Mouse (Mus musculus) gastrocnemius, postnatal 14 days (tissue): Measurements from ENCODE around the gene Fam171a2. TPM values are rescaled to one million over a fixed set of nuclear protein-coding genes. Genes with fewer than 3 reads are reported as not detected.
"Not testable (repeated sequence)": the region's sequence is repeated elsewhere in the genome, so short reads cannot be mapped to it uniquely, and the experiment has no call there.

Experiments
- DNase-seq: peaks from one replicate; pipeline ENCODE4 v3.0.0; 2021; ENCODE audit warnings: mixed read lengths
- intact Hi-C: fragments of 180-260 bp; cut with DNase I; formaldehyde crosslinking; loops from one replicate; pipeline ENCODE4 v1.15.1; 2025; ENCODE audit warnings: low total_unique reads
- microRNA-seq, 2 experiments: library from miRNA; unstranded; fragments of <30 nt; microRNA quantifications; one replicate each; pipeline ENCODE4 v1.2.0; 2021
- total RNA-seq, 2 experiments: library from RNA; stranded (reverse); gene quantifications; 2 replicates each; pipeline ENCODE4 v1.2.3; 2021

The Fam171a2 gene
- total RNA-seq, 2 experiments from 2014 or later: 6.2 to 7.3 TPM

DNA sequence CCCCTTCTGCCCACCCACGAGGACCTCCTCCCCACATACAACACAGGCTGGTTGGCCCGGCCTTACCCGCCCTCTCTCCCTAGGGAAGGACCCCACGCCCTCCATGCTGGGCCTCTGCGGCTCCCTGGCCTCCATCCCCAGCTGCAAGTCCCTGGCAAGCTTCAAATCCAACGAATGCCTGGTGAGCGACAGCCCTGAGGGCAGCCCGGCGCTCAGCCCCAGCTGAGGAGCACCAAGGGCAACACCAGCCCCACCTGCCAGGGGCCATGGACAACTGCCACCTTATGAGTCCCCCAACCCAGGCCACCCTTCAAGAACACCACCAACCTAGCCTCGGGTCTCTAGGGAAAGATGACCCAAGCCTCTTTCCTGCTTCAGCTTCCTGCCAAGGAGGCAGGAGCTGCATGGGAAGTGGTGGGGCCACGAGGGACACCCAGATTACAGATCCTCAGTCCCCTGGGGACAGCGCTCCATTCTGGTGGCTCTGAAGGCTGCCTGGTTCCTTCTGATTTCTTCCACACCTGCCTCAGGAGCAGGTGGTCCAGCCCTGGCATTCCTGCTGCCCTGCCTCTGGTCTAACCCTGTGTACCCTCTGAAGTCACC is 45.5 kb downstream of the Fam171a2 start:
- no peak for DNase-seq
- intact Hi-C loops: loop anchor here (5.0 kb wide), 1 partner anchor 75 kb away; no protein-coding TSS in a partner anchor

DNA sequence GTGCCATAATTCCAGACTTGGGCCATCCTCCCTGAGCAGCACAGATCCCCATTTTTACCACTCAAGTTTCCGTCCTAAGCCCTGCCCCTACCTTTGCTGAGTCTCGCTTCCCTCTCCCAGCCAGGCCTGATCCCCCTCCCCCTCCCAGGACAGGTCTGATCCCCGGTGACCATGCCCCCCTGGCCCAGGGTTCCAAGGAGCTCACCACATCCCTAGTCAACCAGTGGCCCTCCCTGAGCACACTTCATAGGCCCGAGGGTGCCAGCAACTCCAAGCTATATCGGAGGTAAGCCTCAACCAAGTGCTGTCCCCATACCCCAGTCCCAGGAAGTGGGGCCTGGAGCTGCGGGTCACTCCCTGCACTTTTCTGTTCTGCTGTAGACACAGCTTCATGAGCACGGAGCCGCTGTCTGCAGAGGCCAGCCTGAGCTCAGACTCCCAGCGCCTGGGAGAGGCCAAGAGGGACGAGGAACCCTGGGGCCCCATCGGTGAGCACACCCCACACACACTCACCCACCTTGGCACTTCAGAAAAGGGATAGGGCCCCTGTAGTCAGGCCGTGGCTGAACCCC is 46.9 kb downstream of the Fam171a2 start:
- intact Hi-C loops: loop anchor here (5.0 kb wide), 1 partner anchor 73 kb away; no protein-coding TSS in a partner anchor
- DNase-seq: no peak

DNA sequence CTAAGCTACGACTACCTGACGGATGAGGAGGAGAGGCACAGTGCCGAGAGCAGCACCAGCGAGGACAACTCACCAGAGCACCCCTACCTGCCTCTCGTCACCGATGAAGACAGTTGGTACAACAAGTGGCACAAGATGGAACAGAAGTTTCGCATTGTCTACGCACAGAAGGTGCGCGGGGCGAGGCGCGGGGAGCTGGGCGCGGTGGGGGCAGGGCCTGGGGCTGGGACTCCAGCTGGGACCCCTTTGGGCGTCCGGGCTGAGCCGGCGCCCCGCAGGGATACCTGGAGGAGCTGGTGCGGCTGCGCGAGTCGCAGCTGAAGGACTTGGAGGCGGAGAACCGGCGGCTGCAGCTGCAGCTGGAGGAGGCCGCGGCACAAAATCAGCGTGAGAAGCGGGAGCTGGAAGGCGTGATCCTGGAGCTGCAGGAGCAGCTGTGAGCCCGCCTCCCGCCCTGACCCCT is 47.8 kb downstream of the Fam171a2 start:
- intact Hi-C loops: loop anchor here (5.0 kb wide), 1 partner anchor 72 kb away; no protein-coding TSS in a partner anchor
- peak; percentile 54 for DNase-seq

DNA sequence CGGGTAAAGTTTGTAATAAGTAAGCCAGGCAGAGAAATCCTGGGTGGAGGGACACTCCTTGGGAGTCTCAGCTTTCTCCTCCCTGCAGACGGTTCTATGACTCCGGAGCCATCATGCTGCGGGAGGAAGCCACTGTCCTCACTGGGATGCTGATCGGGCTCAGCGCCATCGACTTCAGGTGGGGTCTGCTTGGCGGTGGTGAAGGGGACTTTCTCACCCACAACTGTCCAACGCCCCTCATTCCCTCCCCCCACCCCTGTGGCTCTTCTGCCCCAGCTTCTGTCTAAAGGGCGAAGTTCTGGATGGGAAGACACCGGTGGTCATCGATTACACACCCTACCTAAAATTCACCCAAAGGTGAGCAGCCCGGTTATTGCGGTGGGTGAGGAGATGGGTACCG is 48.4 kb downstream of the Fam171a2 start:
- intact Hi-C loops: no loop called here

DNA sequence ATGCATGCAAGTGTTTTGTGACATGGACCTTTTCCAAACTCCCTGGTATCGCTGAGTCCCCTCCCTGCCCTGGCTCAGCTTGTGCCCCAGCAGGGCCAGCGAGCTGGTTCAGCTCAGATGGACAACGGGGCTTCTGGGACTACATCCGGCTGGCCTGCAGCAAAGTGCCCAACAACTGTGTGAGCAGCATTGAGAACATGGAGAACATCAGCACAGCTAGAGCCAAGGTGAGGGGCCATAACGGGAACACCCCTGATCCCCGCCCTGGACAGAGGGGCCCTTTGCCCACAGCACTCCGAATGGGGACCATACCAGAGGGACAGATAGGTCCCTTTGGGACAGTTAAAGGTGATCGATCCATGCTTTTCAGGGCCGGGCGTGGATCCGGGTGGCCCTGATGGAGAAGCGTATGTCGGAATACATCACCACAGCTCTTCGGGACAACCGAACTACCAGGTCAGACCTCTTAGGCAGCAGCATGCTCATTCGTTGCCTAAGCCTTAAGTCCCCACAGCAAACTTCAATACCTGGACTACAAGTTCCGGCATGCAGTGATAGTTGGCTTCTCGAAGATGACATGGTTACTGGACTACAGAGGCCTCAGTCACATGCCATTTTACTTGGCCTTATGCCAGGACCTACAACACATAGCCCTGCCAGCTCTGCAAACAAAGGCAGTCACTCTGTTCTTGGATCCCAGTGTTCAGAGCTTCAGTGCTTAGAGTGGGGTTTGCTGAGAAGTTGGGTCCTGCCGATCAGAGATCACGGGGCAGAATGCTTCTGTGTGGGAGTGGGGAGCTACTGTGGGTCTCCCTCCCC is 49.3 kb downstream of the Fam171a2 start:
- intact Hi-C loops: no loop called here

More for the DNA sequence above, 48.4 kb downstream of the Fam171a2 start:
- DNase-seq: no peak

DNA sequence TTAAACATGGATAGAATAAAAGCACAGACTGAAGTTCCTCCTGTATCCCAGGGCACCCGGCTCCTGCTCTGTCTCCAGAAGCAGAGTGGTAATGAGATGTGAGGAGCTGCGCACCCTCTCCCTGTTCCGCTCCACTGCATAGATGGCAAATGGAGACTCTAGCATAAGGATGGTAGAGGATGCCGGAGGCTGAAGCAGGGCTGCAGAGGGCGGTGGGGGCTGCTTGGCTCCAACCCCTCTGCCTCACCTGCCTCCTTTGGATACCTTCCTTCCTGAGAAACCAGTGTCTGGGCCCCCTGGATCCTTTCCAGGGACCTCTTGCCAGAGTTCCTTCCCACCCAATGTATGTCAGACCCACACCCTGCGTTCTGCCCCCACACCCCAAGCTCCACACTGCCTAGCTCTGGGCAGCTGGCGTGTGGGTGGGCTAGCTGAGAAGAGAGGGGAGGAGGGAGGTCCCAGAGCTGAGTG is 50.8 kb downstream of the Fam171a2 start:
- intact Hi-C loops: no loop called here
- no peak for DNase-seq

More for the DNA sequence above, 49.3 kb downstream of the Fam171a2 start:
- DNase-seq: no peak

DNA sequence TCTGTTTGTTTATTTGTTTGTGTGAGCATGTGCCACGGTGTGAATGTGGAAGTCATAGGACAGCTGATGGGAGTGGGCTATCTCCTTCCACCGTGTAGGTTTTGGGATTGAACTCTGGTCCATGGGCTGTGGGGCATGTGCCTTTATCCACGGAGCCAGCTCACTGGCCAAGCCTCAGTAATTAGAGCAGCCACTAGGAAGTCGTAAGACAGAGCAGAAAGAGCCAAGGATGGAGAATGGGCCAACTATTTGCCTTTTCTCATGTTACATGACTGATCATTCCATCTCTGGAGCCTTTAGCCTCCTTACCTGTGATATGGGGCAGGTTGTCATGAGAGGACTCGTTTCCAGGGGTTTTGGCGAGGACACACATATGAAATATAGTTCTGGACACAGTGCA is 51.2 kb downstream of the Fam171a2 start:
- intact Hi-C loops: no loop called here
- DNase-seq: no peak

DNA sequence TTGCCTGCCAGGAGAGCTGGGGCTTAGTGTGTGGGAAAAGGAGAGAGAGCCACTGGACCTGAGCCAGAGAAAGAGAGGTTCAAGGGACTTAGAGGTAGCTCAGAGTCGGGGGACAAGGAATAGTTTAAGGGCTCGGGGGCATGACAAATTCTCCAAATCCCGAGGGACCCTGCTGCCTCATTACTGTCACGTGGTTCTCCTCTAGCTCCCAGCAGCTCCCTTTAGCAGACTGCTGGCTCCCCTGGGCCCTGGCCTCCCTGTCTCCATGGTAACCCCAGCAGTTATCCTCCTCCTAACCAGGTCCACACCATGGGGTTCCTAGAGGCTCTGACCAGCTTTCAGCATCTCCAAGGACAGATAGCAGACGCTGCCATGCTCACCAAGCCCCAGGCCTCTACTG is 52.2 kb downstream of the Fam171a2 start:
- intact Hi-C loops: no loop called here
- no peak for DNase-seq

DNA sequence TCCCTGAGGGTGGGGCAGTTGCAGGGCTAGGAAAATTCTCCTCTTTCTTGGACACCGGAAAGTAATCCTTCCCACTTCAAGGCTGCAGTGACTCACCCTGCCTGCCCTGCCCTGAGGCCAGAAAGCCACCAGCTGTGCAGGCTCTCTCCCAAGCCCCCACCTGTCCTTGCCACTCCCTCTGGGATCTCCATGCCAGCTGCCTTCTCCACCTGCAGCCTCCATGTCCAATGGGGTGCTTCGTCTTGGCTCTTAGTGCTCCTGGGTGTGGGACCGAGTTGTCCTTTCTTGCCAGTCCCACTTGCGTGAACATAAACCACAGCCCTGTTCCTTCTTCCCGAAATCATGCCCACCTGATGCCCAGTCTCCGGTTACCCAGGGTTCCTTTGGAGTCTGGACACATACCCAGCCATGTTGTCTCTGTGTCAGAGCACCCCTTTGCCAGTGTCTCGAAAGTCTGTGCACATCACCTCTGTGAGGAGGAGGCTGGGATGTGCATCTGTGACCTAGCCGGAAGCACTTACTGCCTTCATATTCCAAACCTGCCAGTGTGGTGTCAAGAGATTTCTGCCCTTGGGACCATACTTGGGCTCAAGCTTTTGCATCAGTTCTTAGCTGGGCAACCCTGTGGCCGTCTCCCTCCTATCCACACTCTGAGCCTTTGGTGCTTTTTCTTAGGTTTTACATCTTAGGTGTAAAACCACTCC is 52.9 kb downstream of the Fam171a2 start:
- intact Hi-C loops: no loop called here

DNA sequence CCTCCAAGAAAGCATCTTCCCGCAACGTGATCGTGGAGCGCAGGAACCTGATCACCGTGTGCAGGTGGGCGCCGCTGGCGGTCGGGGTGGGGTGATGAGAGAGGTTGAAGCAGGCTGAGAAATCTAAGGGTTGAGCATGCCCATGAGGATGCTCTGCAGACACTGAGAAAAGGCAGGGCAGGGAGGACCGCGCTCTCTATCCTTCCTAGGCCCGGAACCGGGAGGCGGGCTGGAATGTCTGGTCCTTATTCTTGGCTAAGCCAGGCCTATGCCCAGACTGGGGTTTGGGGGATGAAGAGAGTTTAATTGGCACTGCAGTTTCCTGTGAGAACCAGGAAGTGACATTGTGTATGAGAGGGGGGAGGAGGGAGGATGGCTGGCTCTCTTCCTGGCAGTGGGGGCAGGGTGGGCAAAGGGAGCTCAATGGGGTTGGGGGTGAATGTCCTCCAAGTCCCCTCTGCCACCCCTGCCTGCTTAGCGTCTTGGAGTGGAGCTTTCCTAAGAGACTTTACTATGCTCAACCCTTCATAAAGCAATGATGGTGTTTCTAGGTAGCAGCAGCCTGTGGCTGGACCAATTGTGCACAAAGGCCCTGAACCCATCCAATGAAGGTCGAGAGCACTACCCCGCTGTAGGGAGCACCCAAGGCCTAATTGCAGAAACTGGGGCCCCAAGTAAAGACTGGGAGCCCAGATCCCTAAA is 53.6 kb downstream of the Fam171a2 start:
- no peak for DNase-seq
- intact Hi-C loops: no loop called here

More for the DNA sequence above, 52.9 kb downstream of the Fam171a2 start:
- no peak for DNase-seq

DNA sequence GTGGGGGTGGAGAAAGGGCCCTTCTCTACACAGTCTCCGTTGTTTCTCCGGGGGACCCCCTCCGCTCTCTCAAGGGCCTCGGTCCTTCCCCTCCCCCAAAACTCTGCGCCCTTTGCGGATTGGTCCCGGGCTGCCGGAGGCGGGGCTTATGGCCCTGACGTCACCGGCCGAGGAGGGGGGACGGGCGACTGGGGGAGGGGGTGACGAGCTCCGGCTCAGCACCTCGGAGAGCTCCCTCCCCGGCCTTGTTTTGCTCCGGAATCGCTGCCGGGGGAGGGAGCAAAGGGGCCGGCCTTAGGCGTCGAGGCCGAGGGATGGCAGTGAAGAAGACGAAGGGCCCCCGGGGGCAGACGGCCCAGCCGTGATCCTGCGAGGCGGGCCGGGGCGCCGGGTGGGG is 54.2 kb downstream of the Fam171a2 start, which contains the start of gene Rundc3a:
Gene Rundc3a, plus strand, starts transcription at position 166 of the 397 bp plus-strand sequence.
- intact Hi-C loops: no loop called here
- peak; percentile 84 for DNase-seq

DNA sequence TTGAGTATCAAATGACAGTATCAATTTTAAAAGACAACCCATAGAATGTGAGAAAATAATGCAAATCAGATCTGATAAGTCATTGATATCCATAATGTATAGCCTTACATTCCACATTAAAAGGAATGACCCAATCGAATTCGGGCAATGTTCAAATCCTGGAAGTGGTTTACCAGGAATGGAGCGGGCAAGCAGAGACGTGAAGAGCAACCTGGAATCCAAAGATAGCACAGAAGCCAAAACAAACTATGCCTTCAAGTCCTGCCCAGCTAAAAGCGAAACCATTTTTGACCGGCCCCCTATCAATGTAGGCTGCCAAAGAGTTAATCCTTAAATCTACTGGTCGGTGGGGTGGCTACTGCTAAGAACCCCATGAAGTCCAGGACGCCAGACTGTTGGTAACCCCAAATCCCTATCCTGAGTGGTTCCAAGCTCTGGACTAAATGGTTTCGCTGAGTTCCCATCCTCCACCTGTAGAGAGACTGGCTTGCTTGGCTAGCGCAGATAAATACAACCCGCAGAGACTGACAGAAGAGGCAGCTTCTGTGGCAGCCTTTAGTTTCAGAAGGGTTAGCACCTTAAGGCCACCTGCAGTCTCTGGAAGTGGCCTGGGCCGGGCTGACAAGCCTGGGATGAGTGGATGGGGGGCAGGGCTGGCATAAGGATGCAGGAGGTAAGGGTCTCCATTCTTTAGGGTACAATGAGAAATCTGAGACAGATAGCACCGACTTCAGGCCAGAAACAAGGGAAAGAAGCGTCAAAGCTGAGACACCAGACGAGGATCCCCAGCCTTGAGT is 54.8 kb downstream of the Fam171a2 start:
- intact Hi-C loops: no loop called here

DNA sequence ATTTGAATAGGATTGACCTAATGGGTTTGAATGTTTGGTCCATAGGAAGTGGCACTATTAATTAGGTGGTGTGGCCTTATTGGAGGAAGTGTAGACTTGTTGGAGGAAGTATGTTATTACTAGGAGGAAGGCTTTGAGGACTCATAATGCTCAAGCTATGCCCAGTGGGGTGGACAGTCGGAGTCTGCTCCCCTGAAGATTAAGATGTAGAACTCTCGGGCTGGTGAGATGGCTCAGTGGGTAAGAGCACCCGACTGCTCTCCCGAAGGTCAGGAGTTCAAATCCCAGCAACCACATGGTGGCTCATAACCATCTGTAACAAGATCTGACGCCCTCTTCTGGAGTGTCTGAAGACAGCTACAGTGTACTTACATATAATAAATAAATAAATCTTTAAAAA is 58.0 kb downstream of the Fam171a2 start:
- not testable (repeated sequence) for DNase-seq
- intact Hi-C loops: loop anchor here (5.0 kb wide), 1 partner anchor 37 kb away; no protein-coding TSS in a partner anchor

More for the DNA sequence above, 54.8 kb downstream of the Fam171a2 start:
- no peak for DNase-seq

Small RNA genes lying within 50 kb of the gene (microRNA-seq; reads per million reads assigned to microRNA genes)
- gene Mir6930: 0 reads per million in 2 experiments

Other genes starting within 250 kb of the Fam171a2 start
- gene Hdac5, start 217.5 kb downstream of the Fam171a2 start, total RNA-seq: 10 to 100 TPM; 59.5 to 65.6 TPM
- gene BC030867, start 198.8 kb downstream of the Fam171a2 start, total RNA-seq: under 1 TPM; 0.11 to 0.47 TPM
- 10 to 100 TPM; 58.9 to 61.2 TPM for gene Asb16, start 178.9 kb downstream of the Fam171a2 start, total RNA-seq
- 10 to 100 TPM; 14.8 to 14.9 TPM for gene Tmub2, start 162.8 kb downstream of the Fam171a2 start, total RNA-seq
- gene Atxn7l3, start 151.1 kb downstream of the Fam171a2 start, total RNA-seq: 10 to 100 TPM; 15.9 to 17.5 TPM
- gene Ubtf, start 127.9 kb downstream of the Fam171a2 start, total RNA-seq: 10 to 100 TPM; 38.2 to 45.5 TPM
- gene Slc4a1, start 81.5 kb downstream of the Fam171a2 start, total RNA-seq: 1 to 10 TPM in 1 of 2 experiments, under 1 TPM in 1; 0.59 to 1.5 TPM
- under 1 TPM; 0.66 to 0.90 TPM for gene Rundc3a, start 54.3 kb downstream of the Fam171a2 start, total RNA-seq
- 10 to 100 TPM; 46.6 to 48.9 TPM for gene Slc25a39, start 39.7 kb downstream of the Fam171a2 start, total RNA-seq
- gene Grn, start 17.4 kb downstream of the Fam171a2 start, total RNA-seq: 10 to 100 TPM; 57.2 to 63.7 TPM
- gene Itga2b, start 22.4 kb upstream of the Fam171a2 start, total RNA-seq: 1 to 10 TPM; 1.6 to 2.5 TPM
- gene Gpatch8, start 108.7 kb upstream of the Fam171a2 start, total RNA-seq: 10 to 100 TPM; 21.1 to 27.7 TPM
- under 1 TPM; 0.38 to 0.66 TPM for gene Gm11627, start 131.8 kb upstream of the Fam171a2 start, total RNA-seq
- gene Fzd2, start 156.7 kb upstream of the Fam171a2 start, total RNA-seq: 1 to 10 TPM; 3.6 to 7.3 TPM
- not detected for gene Meioc, start 216.0 kb upstream of the Fam171a2 start, total RNA-seq